Mouse (Mus musculus) megakaryocyte-erythroid progenitor cell, adult 5-6 weeks (primary cell): ENCODE measurements at regions not wholly inside any gene's neighbourhood (a gene's known extent, or its start where the extent isn't known, plus 50 kb on each side); places are given as distances from the start of the nearest gene placed in this dataset.

Source experiments
- ATAC-seq: replicated peaks from 2 replicates; pipeline ENCODE4 v1.8.0; 2016; ENCODE audit warnings: mild to moderate bottlenecking, inconsistent platforms; ENCODE audit not compliant: severe bottlenecking, poor library complexity, low FRiP score, low TSS enrichment

GRCm38 (mm10) chr7:57881055-57881454 is 371.2 kb upstream of the Gabra5 start:
- ATAC-seq, result peak; percentile 100
